Mouse (Mus musculus): Measurements from ENCODE around the gene Cmklr1. TPM values are rescaled to one million over a fixed set of nuclear protein-coding genes. Genes with fewer than 3 reads are reported as not detected.

The Cmklr1 gene
- polyA plus RNA-seq, 1 experiment, result 4.0 TPM

GRCm38 (mm10) chr5:113627820-113628437 lies 22.3 kb downstream of the Cmklr1 start:
- TF ChIP-seq POLR2A (IDR thresholded peaks at IDR 0.05; ENCODE audit: extremely low read depth, insufficient read depth, low read length) (no peak), CTCF (IDR thresholded peaks at IDR 0.05; ENCODE audit: extremely low read depth, insufficient read depth, low read length) (no peak)
- no peak overlapping the region for H3K4me3 ChIP-seq (ENCODE audit: insufficient read depth, low read length)
- H3K27ac ChIP-seq (ENCODE audit: insufficient read depth, low read length), result no peak overlapping the region
- H3K4me1 ChIP-seq (ENCODE audit: control insufficient read depth, insufficient read depth, low read length), result no peaks in the 10 kb centered on the region

DNA sequence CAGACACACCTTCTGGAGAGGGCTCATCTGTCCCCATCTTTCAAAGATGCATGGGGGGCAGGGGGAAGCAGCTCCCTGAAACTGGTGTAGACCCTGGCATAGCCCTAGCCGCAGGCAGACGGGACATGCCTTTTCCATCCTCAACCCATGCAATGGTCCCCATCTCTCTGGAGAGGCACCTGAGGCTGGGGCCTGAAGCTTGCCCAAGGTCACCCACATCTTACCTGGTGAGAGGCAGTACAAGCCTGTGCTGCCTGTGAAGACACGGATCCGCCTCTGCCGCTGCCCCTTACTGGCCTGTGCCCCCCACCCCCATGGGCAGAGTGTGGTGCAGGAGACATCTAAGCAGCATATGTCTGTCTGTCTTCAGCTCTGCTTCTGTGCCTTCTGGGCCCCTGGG lies 23.2 kb downstream of the Cmklr1 start:
- Histone ChIP-seq H3K4me3 (ENCODE audit: insufficient read depth, low read length) (no peak overlapping the region), H3K4me1 (ENCODE audit: control insufficient read depth, insufficient read depth, low read length) (no peaks in the 10 kb centered on the region), H3K27ac (ENCODE audit: insufficient read depth, low read length) (no peak overlapping the region)
- TF ChIP-seq POLR2A (IDR thresholded peaks at IDR 0.05; ENCODE audit: extremely low read depth, insufficient read depth, low read length) (no peak), CTCF (IDR thresholded peaks at IDR 0.05; ENCODE audit: extremely low read depth, insufficient read depth, low read length) (no peak)

- no peak overlapping the region for H3K4me3 ChIP-seq (ENCODE audit: insufficient read depth, low read length)
- no peaks in the 10 kb centered on the region for H3K4me1 ChIP-seq (ENCODE audit: control insufficient read depth, insufficient read depth, low read length)
- no peak overlapping the region for H3K27ac ChIP-seq (ENCODE audit: insufficient read depth, low read length)
- no peak for TF ChIP-seq POLR2A (IDR thresholded peaks at IDR 0.05; ENCODE audit: extremely low read depth, insufficient read depth, low read length)
- TF ChIP-seq CTCF (IDR thresholded peaks at IDR 0.05; ENCODE audit: extremely low read depth, insufficient read depth, low read length), result no peak
Measured at GRCm38 (mm10) chr5:113626352-113626751, 23.9 kb downstream of the Cmklr1 start.

DNA sequence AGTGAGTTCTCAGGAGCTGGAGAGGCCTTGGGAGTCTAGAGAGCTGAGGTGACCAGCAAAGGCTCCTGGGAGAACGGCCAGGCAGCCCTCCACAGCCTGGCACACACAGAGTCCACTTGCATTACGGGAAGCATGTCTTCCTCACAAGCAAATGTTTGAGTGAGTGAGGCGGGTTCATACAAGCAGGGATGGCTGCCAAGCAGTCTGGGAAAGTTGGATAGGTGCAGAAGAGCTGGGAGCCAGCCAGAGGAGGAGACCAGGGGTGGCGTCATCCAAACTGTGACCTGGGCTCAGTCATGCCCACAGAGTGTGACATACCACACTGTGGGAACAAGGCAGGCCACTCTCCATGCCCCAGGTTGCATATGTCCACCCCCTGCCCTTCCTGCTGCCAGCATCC lies 25.2 kb downstream of the Cmklr1 start:
- Histone ChIP-seq H3K27ac (ENCODE audit: insufficient read depth, low read length) (no peak overlapping the region), H3K4me3 (ENCODE audit: insufficient read depth, low read length) (no peak overlapping the region), H3K4me1 (ENCODE audit: control insufficient read depth, insufficient read depth, low read length) (no peaks in the 10 kb centered on the region)
- TF ChIP-seq POLR2A (IDR thresholded peaks at IDR 0.05; ENCODE audit: extremely low read depth, insufficient read depth, low read length), result no peak

GRCm38 (mm10) chr5:113623052-113623451 lies 27.2 kb downstream of the Cmklr1 start:
- no peaks in the 10 kb centered on the region for H3K4me1 ChIP-seq (ENCODE audit: control insufficient read depth, insufficient read depth, low read length)
- no peak overlapping the region for H3K4me3 ChIP-seq (ENCODE audit: insufficient read depth, low read length)
- H3K27ac ChIP-seq (ENCODE audit: insufficient read depth, low read length), result no peak overlapping the region
- TF ChIP-seq CTCF (IDR thresholded peaks at IDR 0.05; ENCODE audit: extremely low read depth, insufficient read depth, low read length) (no peak), POLR2A (IDR thresholded peaks at IDR 0.05; ENCODE audit: extremely low read depth, insufficient read depth, low read length) (no peak)

GRCm38 (mm10) chr5:113620999-113621398 lies 29.2 kb downstream of the Cmklr1 start:
- no peak overlapping the region for H3K4me3 ChIP-seq (ENCODE audit: insufficient read depth, low read length)
- TF ChIP-seq CTCF (IDR thresholded peaks at IDR 0.05; ENCODE audit: extremely low read depth, insufficient read depth, low read length), result no peak
- no peak for TF ChIP-seq POLR2A (IDR thresholded peaks at IDR 0.05; ENCODE audit: extremely low read depth, insufficient read depth, low read length)
- no peaks in the 10 kb centered on the region for H3K4me1 ChIP-seq (ENCODE audit: control insufficient read depth, insufficient read depth, low read length)
- no peak overlapping the region for H3K27ac ChIP-seq (ENCODE audit: insufficient read depth, low read length)

DNA sequence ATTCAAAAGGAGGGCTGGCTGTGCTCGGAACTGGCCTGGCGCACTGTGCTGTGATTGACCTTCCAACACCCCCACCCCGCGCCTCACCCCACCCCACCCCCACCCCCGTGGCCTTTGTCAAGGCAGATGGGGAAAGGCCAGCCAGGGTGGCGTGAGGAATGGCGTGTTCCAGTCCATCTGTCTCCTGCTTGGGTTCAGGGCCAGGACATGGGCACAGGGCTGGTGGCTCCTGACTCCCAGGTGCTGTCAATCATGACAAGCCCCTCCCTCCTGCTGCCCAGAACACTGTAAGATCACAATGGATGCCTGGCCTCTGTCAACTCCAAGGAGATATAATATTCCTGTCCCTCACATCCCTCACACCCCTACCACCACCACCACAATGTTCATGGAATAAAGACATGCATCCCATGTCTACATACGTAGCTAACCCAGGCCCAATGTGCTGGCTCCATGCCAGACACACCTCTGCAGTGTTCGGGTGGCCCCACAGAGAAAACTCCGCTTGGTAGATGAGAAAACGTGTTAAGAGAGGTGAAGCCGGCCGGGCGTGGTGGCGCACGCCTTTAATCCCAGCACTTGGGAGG lies 30.0 kb downstream of the Cmklr1 start:
- Histone ChIP-seq H3K4me1 (ENCODE audit: control insufficient read depth, insufficient read depth, low read length) (no peaks in the 10 kb centered on the region), H3K27ac (ENCODE audit: insufficient read depth, low read length) (no peak overlapping the region), H3K4me3 (ENCODE audit: insufficient read depth, low read length) (no peak overlapping the region)
- TF ChIP-seq POLR2A (IDR thresholded peaks at IDR 0.05; ENCODE audit: extremely low read depth, insufficient read depth, low read length) (no peak), CTCF (IDR thresholded peaks at IDR 0.05; ENCODE audit: extremely low read depth, insufficient read depth, low read length) (no peak)

DNA sequence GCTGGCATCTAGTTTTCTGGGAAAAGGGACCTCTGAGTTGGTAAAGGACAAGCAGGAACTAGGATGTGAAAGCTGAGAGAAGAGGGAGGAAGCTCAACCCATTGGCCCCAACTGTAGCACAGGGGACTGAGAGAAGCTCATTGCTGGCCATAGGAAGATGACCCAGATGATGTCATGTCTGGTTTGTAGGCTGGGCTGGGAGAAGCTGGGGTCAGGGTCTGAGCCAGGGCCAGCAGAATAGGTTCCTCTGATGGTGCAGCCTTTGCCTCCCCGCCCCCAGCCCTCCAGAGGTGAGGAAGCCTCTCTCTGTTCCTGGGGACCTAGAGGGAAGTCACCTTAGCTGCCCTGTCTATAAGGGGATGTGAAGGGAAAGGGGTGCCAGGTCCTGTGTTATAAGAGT lies 31.1 kb downstream of the Cmklr1 start:
- no peak overlapping the region for H3K27ac ChIP-seq (ENCODE audit: insufficient read depth, low read length)
- TF ChIP-seq CTCF (IDR thresholded peaks at IDR 0.05; ENCODE audit: extremely low read depth, insufficient read depth, low read length), result no peak
- TF ChIP-seq POLR2A (IDR thresholded peaks at IDR 0.05; ENCODE audit: extremely low read depth, insufficient read depth, low read length), result no peak
- no peak overlapping the region for H3K4me3 ChIP-seq (ENCODE audit: insufficient read depth, low read length)
- no peaks in the 10 kb centered on the region for H3K4me1 ChIP-seq (ENCODE audit: control insufficient read depth, insufficient read depth, low read length)

DNA sequence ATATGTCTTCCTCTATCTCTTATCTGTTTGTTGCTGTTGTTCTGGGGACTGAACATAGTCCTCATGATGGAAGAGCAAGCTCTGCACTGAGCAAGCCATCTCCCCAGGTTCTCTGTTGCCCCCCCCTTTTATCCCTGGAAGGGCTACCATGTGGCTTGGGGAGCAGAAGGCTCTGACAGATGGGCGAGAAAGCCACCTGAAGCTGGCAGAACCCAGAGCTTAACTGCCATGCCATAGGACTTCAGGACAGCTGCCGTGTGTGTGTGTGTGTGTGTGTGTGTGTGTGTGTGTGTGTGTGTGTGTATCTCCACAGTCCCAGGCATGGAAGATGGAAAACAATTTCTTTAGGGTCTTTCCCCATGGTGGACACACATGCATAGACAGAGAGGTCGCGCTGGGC lies 31.5 kb downstream of the Cmklr1 start:
- TF ChIP-seq POLR2A (IDR thresholded peaks at IDR 0.05; ENCODE audit: extremely low read depth, insufficient read depth, low read length) (no peak), CTCF (IDR thresholded peaks at IDR 0.05; ENCODE audit: extremely low read depth, insufficient read depth, low read length) (no peak)
- H3K4me1 ChIP-seq (ENCODE audit: control insufficient read depth, insufficient read depth, low read length), result no peaks in the 10 kb centered on the region
- no peak overlapping the region for H3K27ac ChIP-seq (ENCODE audit: insufficient read depth, low read length)
- H3K4me3 ChIP-seq (ENCODE audit: insufficient read depth, low read length), result no peak overlapping the region

- H3K27ac ChIP-seq (ENCODE audit: insufficient read depth, low read length), result no peak overlapping the region
- TF ChIP-seq CTCF (IDR thresholded peaks at IDR 0.05; ENCODE audit: extremely low read depth, insufficient read depth, low read length) (no peak), POLR2A (IDR thresholded peaks at IDR 0.05; ENCODE audit: extremely low read depth, insufficient read depth, low read length) (no peak)
- H3K4me3 ChIP-seq (ENCODE audit: insufficient read depth, low read length), result no peak overlapping the region
- no peaks in the 10 kb centered on the region for H3K4me1 ChIP-seq (ENCODE audit: control insufficient read depth, insufficient read depth, low read length)
Measured at GRCm38 (mm10) chr5:113611771-113612233, 38.4 kb downstream of the Cmklr1 start.

All from cortical plate, adult 2 months (tissue).